Comparison of ENCODE assay signal across 16 mouse cellular contexts in the genomic region with DNA sequence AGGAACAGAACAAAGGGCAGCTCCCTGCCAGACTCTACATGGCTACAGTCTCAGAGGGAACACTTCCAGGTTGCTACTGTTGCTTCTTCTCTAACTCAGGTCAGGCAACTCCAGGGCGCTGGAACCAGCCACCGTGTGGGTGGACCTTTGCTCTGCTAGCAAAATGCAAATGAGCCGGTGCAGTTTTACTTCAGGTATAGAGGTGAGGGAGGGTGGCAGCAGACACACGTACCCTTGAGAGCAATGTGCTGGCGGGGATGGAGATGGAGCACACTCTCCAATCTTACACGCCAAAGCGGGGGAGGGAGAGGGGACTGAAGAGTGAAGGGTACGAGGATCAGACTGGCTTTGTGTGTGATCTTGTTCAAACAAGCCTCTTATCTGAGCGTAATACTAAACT.
DNase-seq lines count a peak whose midpoint lies in the region; ATAC-seq and TF ChIP-seq lines count a peak whose summit lies in the region.
"Had no signal": no experiment of that assay in that cellular context is flagged by ENCODE, and none has a peak within 500 bp of the region (broad histone marks: within the 10 kb centered on the region; RNA-seq: fewer than 3 reads in every experiment).

No protein-coding gene starts in this region.

- H3K36me3 ChIP-seq in liver, embryonic 11.5 days (ENCODE audit: control insufficient read depth, insufficient read depth, low read length) = no peaks in the 10 kb centered on the region
- no peaks in the 10 kb centered on the region for H3K36me3 ChIP-seq in intestine, embryonic 16.5 days (ENCODE audit: control insufficient read depth, insufficient read depth, low read length)
- H3K36me3 ChIP-seq in stomach, postnatal 0 days (ENCODE audit: control insufficient read depth, insufficient read depth, low read length) = no peaks in the 10 kb centered on the region
- H3K36me3 ChIP-seq: embryonic facial prominence, embryonic 12.5 days; forebrain, embryonic 12.5 days; heart, embryonic 15.5 days; hindbrain, embryonic 15.5 days; limb, embryonic 13.5 days; midbrain, embryonic 13.5 days; neural tube, embryonic 12.5 days had no signal

- H3K4me1 ChIP-seq in liver, embryonic 11.5 days (replicated peaks; ENCODE audit: control insufficient read depth, insufficient read depth, low read length) = 0 out of 2 replicates have a peak, but pooled peaks cover 7% of the 10 kb centered on the region
- peaks cover 32% of the 10 kb centered on the region for H3K4me1 ChIP-seq in intestine, embryonic 16.5 days (ENCODE audit: control insufficient read depth, insufficient read depth, low read length)
- H3K4me1 ChIP-seq in stomach, postnatal 0 days (replicated peaks; ENCODE audit: control insufficient read depth, insufficient read depth) = 0 out of 2 replicates have a peak, but pooled peaks cover 3% of the 10 kb centered on the region

- no peak overlapping the region for H3K4me2 ChIP-seq in liver, embryonic 11.5 days
- H3K4me2 ChIP-seq in intestine, embryonic 16.5 days (ENCODE audit: low read depth, low read length) = peak overlapping the region; percentile 23
- no peak overlapping the region for H3K4me2 ChIP-seq in stomach, postnatal 0 days (replicated peaks; ENCODE audit: low read depth)
- H3K4me2 ChIP-seq: embryonic facial prominence, embryonic 12.5 days; forebrain, embryonic 12.5 days; heart, embryonic 15.5 days; hindbrain, embryonic 15.5 days; limb, embryonic 13.5 days; midbrain, embryonic 13.5 days; neural tube, embryonic 12.5 days had no signal

- H3K4me3 ChIP-seq in liver, embryonic 11.5 days (ENCODE audit: low read depth, low read length) = no peak overlapping the region
- no peak overlapping the region for H3K4me3 ChIP-seq in intestine, embryonic 16.5 days (ENCODE audit: low read length)
- no peak overlapping the region for H3K4me3 ChIP-seq in stomach, postnatal 0 days (ENCODE audit: low read depth, low read length)
- H3K4me3 ChIP-seq: embryonic facial prominence, embryonic 12.5 days; forebrain, embryonic 12.5 days; heart, embryonic 15.5 days; hindbrain, embryonic 15.5 days; limb, embryonic 13.5 days; midbrain, embryonic 13.5 days; neural tube, embryonic 12.5 days had no signal

- 0 out of 2 replicates have a peak, but pooled peaks have one; percentile 11 for TF ChIP-seq CTCF in stomach, postnatal 0 days (IDR thresholded peaks at IDR 0.05; ENCODE audit: low read depth)

- TF ChIP-seq EP300 in stomach, postnatal 0 days (optimal IDR thresholded peaks at IDR 0.05) = no peak

- H3K9ac ChIP-seq in liver, embryonic 11.5 days (ENCODE audit: low read depth, low read length) = no peak overlapping the region
- H3K9ac ChIP-seq in intestine, embryonic 16.5 days (ENCODE audit: low read depth, low read length) = peak overlapping the region; percentile 42
- no peak overlapping the region for H3K9ac ChIP-seq in stomach, postnatal 0 days (ENCODE audit: low read length)
- H3K9ac ChIP-seq: embryonic facial prominence, embryonic 12.5 days; forebrain, embryonic 12.5 days; heart, embryonic 15.5 days; hindbrain, embryonic 15.5 days; limb, embryonic 13.5 days; midbrain, embryonic 13.5 days; neural tube, embryonic 12.5 days had no signal

- 47% methylated on average over 9 of the region's 9 CpGs for WGBS in liver, embryonic 11.5 days
- 24% methylated on average over 9 of the region's 9 CpGs for WGBS in intestine, embryonic 16.5 days
- WGBS in stomach, postnatal 0 days = 33% methylated on average over 9 of the region's 9 CpGs

- H3K9me3 ChIP-seq in liver, embryonic 11.5 days (ENCODE audit: control insufficient read depth, low read length) = no peaks in the 10 kb centered on the region
- H3K9me3 ChIP-seq in intestine, embryonic 16.5 days (ENCODE audit: control insufficient read depth, low read length) = no peaks in the 10 kb centered on the region
- no peaks in the 10 kb centered on the region for H3K9me3 ChIP-seq in stomach, postnatal 0 days (ENCODE audit: control insufficient read depth, low read length)
- H3K9me3 ChIP-seq: embryonic facial prominence, embryonic 12.5 days; forebrain, embryonic 12.5 days; heart, embryonic 15.5 days; hindbrain, embryonic 15.5 days; limb, embryonic 13.5 days; midbrain, embryonic 13.5 days; neural tube, embryonic 12.5 days had no signal

- no peak overlapping the region for H3K27ac ChIP-seq in liver, embryonic 11.5 days (ENCODE audit: low read depth, low read length)
- H3K27ac ChIP-seq in intestine, embryonic 16.5 days (ENCODE audit: low read length) = peak overlapping the region; percentile 95
- no peak overlapping the region for H3K27ac ChIP-seq in stomach, postnatal 0 days (replicated peaks)
- H3K27ac ChIP-seq: embryonic facial prominence, embryonic 12.5 days; forebrain, embryonic 12.5 days; heart, embryonic 15.5 days; hindbrain, embryonic 15.5 days; limb, embryonic 13.5 days; midbrain, embryonic 13.5 days; neural tube, embryonic 12.5 days had no signal

- ATAC-seq in liver, embryonic 11.5 days (replicated peaks; ENCODE audit: low FRiP score) = no peak
- peak; percentile 92 for ATAC-seq in intestine, embryonic 16.5 days
- ATAC-seq in stomach, postnatal 0 days (ENCODE audit: low FRiP score, low TSS enrichment) = no peak
- ATAC-seq in granulocyte monocyte progenitor cell, adult 5-6 weeks (replicated peaks; ENCODE audit: poor library complexity, severe bottlenecking) = no peak
- ATAC-seq: midbrain, embryonic 13.5 days had no signal

- DNase-seq in liver = peak; percentile 2
- DNase-seq in liver, embryonic 11.5 days (ENCODE audit: low spot score) = no peak
- peak; percentile 49 to 78 for DNase-seq in kidney, postnatal 25 days
- DNase-seq in stomach, postnatal 0 days (ENCODE audit: low spot score) = peak; percentile 53
- DNase-seq in B cell, adult 2 months = no peak
- no peak for DNase-seq in right cerebral cortex, postnatal 14 days
- DNase-seq: cerebellum, adult 9-10 months had no signal

- H3K27me3 ChIP-seq in liver, embryonic 11.5 days (replicated peaks; ENCODE audit: control insufficient read depth, insufficient read depth, low read length) = no peaks in the 10 kb centered on the region; the same call in 1 of the 2 replicates
- no peaks in the 10 kb centered on the region for H3K27me3 ChIP-seq in intestine, embryonic 16.5 days (replicated peaks; ENCODE audit: control insufficient read depth, insufficient read depth, low read length)
- H3K27me3 ChIP-seq in stomach, postnatal 0 days (ENCODE audit: control insufficient read depth, insufficient read depth, low read length) = no peaks in the 10 kb centered on the region
- H3K27me3 ChIP-seq: hindbrain, embryonic 15.5 days; neural tube, embryonic 12.5 days had no signal

Comparison
In these comparisons a context has a peak if more than half of its experiments do, and no peak if none do; other contexts are left out.
1. DNase-seq: peak in liver (single experiment), kidney, postnatal 25 days (2 of 2) and stomach, postnatal 0 days (single experiment); none in liver, embryonic 11.5 days (single experiment), B cell, adult 2 months (0 of 2) and right cerebral cortex, postnatal 14 days (single experiment).